Mouse (Mus musculus) G1E (cell line): ENCODE measurements around the gene Cxcl1. TPM values are rescaled to one million over a fixed set of nuclear protein-coding genes. Genes with fewer than 3 reads are reported as not detected.

Experiments
- ATAC-seq: 2 replicates; pipeline ENCODE4 v1.8.0; 2016; ENCODE audit warnings: mild to moderate bottlenecking; ENCODE audit not compliant: insufficient number of reproducible peaks, poor library complexity, low FRiP score, severe bottlenecking; ENCODE audit errors: extremely low read depth
- DNase-seq: peaks from one replicate; pipeline ENCODE4 v3.0.0; 2012; ENCODE audit warnings: low spot score
- H3K27me3 ChIP-seq: 2 replicates; pipeline ENCODE4 v1.6.1; 2012; ENCODE audit warnings: mild to moderate bottlenecking, low read length, inconsistent platforms; ENCODE audit not compliant: insufficient read depth
- H3K36me3 ChIP-seq: replicated peaks from 2 replicates; pipeline ENCODE3; 2012; ENCODE audit warnings: mild to moderate bottlenecking, inconsistent platforms
- H3K4me1 ChIP-seq: 2 replicates; pipeline ENCODE4 v1.6.1; 2012; ENCODE audit warnings: low read depth, low read length, inconsistent platforms, mixed read lengths; ENCODE audit not compliant: insufficient read depth
- H3K4me3 ChIP-seq: 2 replicates; pipeline ENCODE4 v1.5.1; 2012; ENCODE audit warnings: low read depth, mild to moderate bottlenecking, inconsistent platforms, low read length, moderate library complexity, mixed read lengths
- H3K9me3 ChIP-seq: replicated peaks from 2 replicates; pipeline ENCODE4 v1.6.1; 2012; ENCODE audit warnings: inconsistent platforms
- CTCF ChIP-seq: IDR thresholded peaks from 2 replicates; pipeline ENCODE4 v1.5.1; 2012; ENCODE audit warnings: low read depth, low read length, inconsistent platforms, mixed read lengths
- GATA1 ChIP-seq: IDR thresholded peaks from 2 replicates; pipeline ENCODE4 v1.6.1; 2012; ENCODE audit warnings: borderline replicate concordance, low read length, inconsistent platforms, mixed read lengths
- GATA2 ChIP-seq: IDR thresholded peaks from 2 replicates; pipeline ENCODE4 v1.6.1; 2012; ENCODE audit warnings: low read depth, low read length, inconsistent platforms, borderline replicate concordance
- POLR2AphosphoS5 ChIP-seq: IDR thresholded peaks from 2 replicates; pipeline ENCODE4 v1.6.1; 2012; ENCODE audit warnings: low read depth, low read length, inconsistent platforms; ENCODE audit not compliant: insufficient replicate concordance
- TAL1 ChIP-seq: conservative IDR thresholded peaks from 2 replicates; pipeline ENCODE4 v1.6.1; 2012; ENCODE audit warnings: low read depth, low read length, inconsistent platforms, mixed read lengths
- polyA plus RNA-seq: library from polyadenylated mRNA; stranded (reverse); fragments of >175 nt; gene quantifications from 2 replicates; pipeline ENCODE4 v1.2.3, GENCODE M21; 2012
- total RNA-seq, 2 experiments: library from RNA; stranded (forward) in 1 of 2; stranded (reverse) in 1 of 2; fragments of 200-1000 nt in 1 of 2; fragments of >200 nt in 1 of 2; fragmentation: Nextera tagmentation in 1 of 2; gene quantifications; 2 replicates each; pipeline ENCODE4 v1.2.3; 2014 to 2017

Gene Cxcl1
- total and polyA plus RNA-seq, 3 experiments = 0.82 TPM; not detected in 2

DNA sequence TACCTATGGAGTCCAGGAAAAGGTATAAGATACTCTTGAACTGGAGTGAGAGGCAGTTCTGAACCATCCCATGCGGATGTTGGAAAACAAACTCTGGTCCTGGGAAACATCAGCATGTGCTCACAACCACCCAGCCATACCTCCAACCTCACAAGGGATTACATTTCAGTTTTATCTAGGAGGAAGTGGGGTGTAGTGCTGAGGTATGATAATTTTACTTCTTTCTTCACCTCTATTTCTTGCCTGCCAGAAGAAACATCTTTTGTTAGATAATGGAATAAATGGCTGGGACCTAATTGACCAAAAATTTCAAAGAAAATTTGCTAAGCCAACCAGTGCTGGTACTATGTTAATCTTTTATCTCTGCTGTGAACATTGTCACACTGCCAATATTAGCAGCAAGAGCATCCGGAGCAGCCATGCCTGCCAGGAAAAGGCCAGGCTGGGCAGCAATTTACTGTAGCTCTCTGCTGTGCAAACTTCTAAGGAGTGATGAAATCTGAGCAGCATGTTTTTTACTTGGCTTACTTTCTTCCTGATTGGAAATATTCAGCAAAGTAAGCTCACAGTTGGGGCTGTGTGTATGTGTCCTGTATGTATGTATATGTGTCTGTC is 6.3 kb upstream of the Cxcl1 start:
- Histone ChIP-seq H3K4me3 (no peak overlapping the region), H3K4me1 (no peaks in the 10 kb centered on the region), H3K36me3 (no peaks in the 10 kb centered on the region), H3K27me3 (no peaks in the 10 kb centered on the region), H3K9me3 (no peaks in the 10 kb centered on the region)
- DNase-seq (no peak), ATAC-seq (peak; percentile 40; the same call in 1 of the 2 replicates)
- TF ChIP-seq TAL1 = no peak
- no peak for TF ChIP-seq POLR2AphosphoS5
- no peak for TF ChIP-seq CTCF
- no peak for TF ChIP-seq GATA2
- TF ChIP-seq GATA1 = no peak

- Histone ChIP-seq H3K9me3 (no peaks in the 10 kb centered on the region), H3K4me1 (no peaks in the 10 kb centered on the region), H3K4me3 (no peak overlapping the region), H3K36me3 (no peaks in the 10 kb centered on the region), H3K27me3 (peaks cover 6% of the 10 kb centered on the region)
- no peak for DNase-seq
- TF ChIP-seq POLR2AphosphoS5 = no peak
- TF ChIP-seq GATA1 = no peak
- TF ChIP-seq TAL1 = no peak
- TF ChIP-seq CTCF = no peak
- no peak for TF ChIP-seq GATA2
- ATAC-seq = no peak
Measured at GRCm38 (mm10) chr5:90888661-90889060, 2.4 kb upstream of the Cxcl1 start.

- no peaks in the 10 kb centered on the region for H3K4me1 ChIP-seq
- H3K36me3 ChIP-seq = no peaks in the 10 kb centered on the region
- H3K4me3 ChIP-seq = no peak overlapping the region
- H3K27me3 ChIP-seq = peaks cover 6% of the 10 kb centered on the region
- DNase-seq = no peak
- TF ChIP-seq GATA1 (no peak), GATA2 (no peak), POLR2AphosphoS5 (no peak)
- no peak for ATAC-seq
- H3K9me3 ChIP-seq = no peaks in the 10 kb centered on the region
Measured at GRCm38 (mm10) chr5:90891464-90891813, 398 bp downstream of the Cxcl1 start.

DNA sequence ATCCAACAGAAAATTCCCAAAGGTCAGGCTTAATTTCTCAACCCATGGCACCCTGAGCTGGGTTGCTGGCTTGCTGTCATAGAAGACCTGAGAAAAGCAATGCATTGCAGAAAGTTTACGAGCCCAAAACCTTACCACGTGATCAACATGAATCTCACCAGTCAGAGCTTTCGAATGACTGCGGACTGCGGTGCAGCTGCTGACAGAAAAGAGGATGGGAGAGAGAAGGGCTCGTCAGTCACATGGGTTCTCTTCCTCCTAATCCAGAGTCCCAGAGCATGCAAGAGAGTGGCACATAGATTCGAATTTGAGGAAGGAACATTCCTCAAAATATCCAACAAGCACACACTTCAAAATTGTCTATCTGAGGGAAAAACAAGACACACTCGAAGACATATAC is 3.2 kb downstream of the Cxcl1 start:
- H3K36me3 ChIP-seq = no peaks in the 10 kb centered on the region

DNA sequence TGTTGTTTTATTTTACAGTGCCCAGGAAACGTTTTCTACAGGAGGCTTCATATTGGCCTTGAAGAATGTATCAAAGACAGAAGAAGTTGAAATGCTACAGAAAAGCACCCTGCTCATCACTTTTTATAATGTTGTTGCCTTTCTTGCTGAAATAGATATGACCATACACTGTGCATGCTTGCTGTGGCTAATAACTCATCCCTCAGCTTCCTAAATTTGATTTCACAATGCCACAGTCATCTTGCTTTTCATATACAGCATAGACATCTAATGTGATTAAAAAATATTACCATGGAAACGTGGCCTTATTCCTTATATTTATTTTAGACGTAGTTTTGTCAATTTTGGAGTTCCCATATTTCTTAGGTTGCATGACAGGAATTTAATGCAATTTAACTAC is 6.4 kb downstream of the Cxcl1 start:
- DNase-seq (no peak), ATAC-seq (no peak)
- peaks cover 6% of the 10 kb centered on the region; the same call in 1 of the 2 replicates for H3K27me3 ChIP-seq
- no peaks in the 10 kb centered on the region for H3K9me3 ChIP-seq
- no peak for TF ChIP-seq GATA2
- no peak for TF ChIP-seq POLR2AphosphoS5
- no peak for TF ChIP-seq TAL1
- TF ChIP-seq GATA1 = no peak
- no peak for TF ChIP-seq CTCF
- no peak overlapping the region for H3K4me3 ChIP-seq
- H3K36me3 ChIP-seq = no peaks in the 10 kb centered on the region
- no peaks in the 10 kb centered on the region for H3K4me1 ChIP-seq

More for the DNA sequence above, 3.2 kb downstream of the Cxcl1 start:
- no peaks in the 10 kb centered on the region for H3K4me1 ChIP-seq
- TF ChIP-seq GATA2 = no peak
- no peak for TF ChIP-seq TAL1
- no peak for TF ChIP-seq CTCF
- no peak for TF ChIP-seq GATA1
- no peak for TF ChIP-seq POLR2AphosphoS5
- H3K9me3 ChIP-seq = no peaks in the 10 kb centered on the region
- ATAC-seq (no peak), DNase-seq (no peak)
- no peak overlapping the region for H3K4me3 ChIP-seq
- H3K27me3 ChIP-seq = peaks cover 7% of the 10 kb centered on the region

GRCm38 (mm10) chr5:90899308-90899707 is 8.3 kb downstream of the Cxcl1 start:
- no peaks in the 10 kb centered on the region for H3K9me3 ChIP-seq
- no peak for TF ChIP-seq POLR2AphosphoS5
- TF ChIP-seq GATA2 = no peak
- TF ChIP-seq TAL1 = no peak
- no peak for TF ChIP-seq CTCF
- TF ChIP-seq GATA1 = no peak
- H3K36me3 ChIP-seq = no peaks in the 10 kb centered on the region
- H3K4me1 ChIP-seq = peaks cover 6% of the 10 kb centered on the region; the same call in 1 of the 2 replicates
- ATAC-seq (no peak), DNase-seq (no peak)
- H3K27me3 ChIP-seq = peaks cover 15% of the 10 kb centered on the region; the same call in 1 of the 2 replicates
- no peak overlapping the region for H3K4me3 ChIP-seq

DNA sequence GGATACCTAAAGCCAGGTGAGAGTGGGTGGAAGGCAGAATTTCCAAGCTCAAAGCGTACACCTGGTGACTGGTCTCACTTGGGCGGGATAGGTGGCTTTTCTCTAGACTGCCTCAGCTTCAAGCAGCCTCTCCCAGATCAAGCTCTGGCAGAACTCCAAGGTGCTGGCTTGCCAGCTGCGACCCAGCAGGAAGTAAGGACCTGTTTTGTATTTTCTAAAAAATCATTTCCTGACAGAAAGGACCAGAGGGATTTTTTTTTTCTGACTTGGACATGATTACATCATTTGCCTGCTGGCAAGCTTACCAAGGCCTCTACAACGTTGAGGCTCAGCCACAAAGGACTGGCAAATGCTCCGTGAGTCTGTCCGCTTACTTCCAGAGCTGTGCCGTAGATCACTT is 9.1 kb downstream of the Cxcl1 start:
- DNase-seq = no peak

More for the DNA sequence above, 9.1 kb downstream of the Cxcl1 start:
- H3K4me1 ChIP-seq = peaks cover 6% of the 10 kb centered on the region; the same call in 1 of the 2 replicates
- H3K9me3 ChIP-seq = no peaks in the 10 kb centered on the region
- H3K36me3 ChIP-seq = no peaks in the 10 kb centered on the region
- ATAC-seq = no peak
- no peak overlapping the region for H3K4me3 ChIP-seq
- TF ChIP-seq GATA1 (no peak), GATA2 (no peak), TAL1 (no peak), CTCF (no peak), POLR2AphosphoS5 (no peak)
- peaks cover 16% of the 10 kb centered on the region for H3K27me3 ChIP-seq
